Mouse (Mus musculus): ENCODE data around the gene Tent4b.

The Tent4b gene

GRCm38 (mm10) chr8:88301589-88302437 is 102.8 kb downstream of the Tent4b start:
- DNase-seq (ENCODE audit: low read depth, low spot score) = no peak

GRCm38 (mm10) chr8:88305814-88306213 is 106.8 kb downstream of the Tent4b start:
- no peak for DNase-seq (ENCODE audit: low read depth, low spot score)

GRCm38 (mm10) chr8:88306511-88306910 is 107.5 kb downstream of the Tent4b start:
- DNase-seq (ENCODE audit: low read depth, low spot score) = no peak

GRCm38 (mm10) chr8:88307736-88308135 is 108.7 kb downstream of the Tent4b start:
- no peak for DNase-seq (ENCODE audit: low read depth, low spot score)

All from retina, adult 2 months (tissue).